Mouse (Mus musculus) heart, postnatal 0 days (tissue): ENCODE measurements around the gene Rpl37a. TPM values are rescaled to one million over a fixed set of nuclear protein-coding genes. Genes with fewer than 3 reads are reported as not detected.

Experiments used
- ATAC-seq: fragments of 200-750 bp; cut with Nextera tagmentation; 2 replicates; pipeline ENCODE4 v1.8.0; 2017; ENCODE audit warnings: low read depth, moderate number of reproducible peaks, moderate library complexity; ENCODE audit not compliant: insufficient read depth
- DNase-seq: peaks from one replicate; pipeline ENCODE4 v3.0.0-alpha.2; 2016; ENCODE audit warnings: low spot score
- H3K27ac ChIP-seq: fragments of 300-500 bp; sonication (generic); 2 replicates; pipeline ENCODE4 v1.5.1; 2014; ENCODE audit warnings: low read depth, mild to moderate bottlenecking
- H3K27me3 ChIP-seq: fragments of 300-500 bp; sonication (generic); 2 replicates; pipeline ENCODE4 v1.6.1; 2014; ENCODE audit warnings: low read length, mixed read lengths; ENCODE audit not compliant: control insufficient read depth, insufficient read depth
- H3K36me3 ChIP-seq: fragments of 300-500 bp; sonication (generic); replicated peaks from 2 replicates; pipeline ENCODE4 v1.6.1; 2014; ENCODE audit warnings: low read length, mixed read lengths; ENCODE audit not compliant: control insufficient read depth, insufficient read depth
- H3K4me1 ChIP-seq: fragments of 300-500 bp; sonication (generic); 2 replicates; pipeline ENCODE4 v1.6.1; 2014; ENCODE audit warnings: antibody characterized with exemption; ENCODE audit not compliant: control insufficient read depth, insufficient read depth
- H3K4me2 ChIP-seq: fragments of 300-500 bp; sonication (generic); 2 replicates; pipeline ENCODE4 v1.6.1; 2014; ENCODE audit warnings: low read depth, mild to moderate bottlenecking, low read length, moderate library complexity
- H3K4me3 ChIP-seq: fragments of 300-500 bp; sonication (generic); 2 replicates; pipeline ENCODE4 v1.5.1; 2014; ENCODE audit warnings: low read depth, low read length
- H3K9ac ChIP-seq: fragments of 300-500 bp; sonication (generic); replicated peaks from 2 replicates; pipeline ENCODE4 v1.6.1; 2014; ENCODE audit warnings: low read depth, low read length, mixed read lengths
- H3K9me3 ChIP-seq: fragments of 300-500 bp; sonication (generic); replicated peaks from 2 replicates; pipeline ENCODE4 v1.6.1; 2016; ENCODE audit warnings: low read length; ENCODE audit not compliant: control insufficient read depth
- CTCF ChIP-seq: IDR thresholded peaks from 2 replicates; pipeline ENCODE4 v1.5.1; 2016; ENCODE audit warnings: antibody characterized with exemption, control low read depth, low read depth
- EP300 ChIP-seq: IDR thresholded peaks from 2 replicates; pipeline ENCODE4 v1.6.1; 2016; ENCODE audit warnings: antibody characterized with exemption, low read depth
- WGBS: fragments of 180-500 bp; shearing (Covaris S2); extraction: QIAGEN DNeasy Blood & Tissue Kit; methylation state at CpG from one replicate; pipeline ENCODE4 v1.1.7; 2014; 5-methylcytosine and 5-hydroxymethylcytosine counted together
- polyA plus RNA-seq: library from polyadenylated mRNA; unstranded; fragments of >200 nt; fragmentation: Nextera tagmentation; extraction: Ambion mirVana; gene quantifications from 2 replicates; pipeline ENCODE4 v1.2.1, GENCODE M21; 2015
- total RNA-seq: library from RNA; depleted of rRNA; stranded (reverse); fragments of >200 nt; gene quantifications from 2 replicates; pipeline ENCODE4 v1.2.3, GENCODE M21; 2014; ENCODE audit warnings: low replicate concordance; rRNA removed

The Rpl37a gene
- total and polyA plus RNA-seq, 2 experiments from 2014 or later = 412 to 1,097 TPM

GRCm38 (mm10) chr1:72751371-72751781 is 40.3 kb downstream of the Rpl37a start:
- H3K4me1 ChIP-seq = 0 out of 2 replicates have a peak, but pooled peaks cover 5% of the 10 kb centered on the region
- no peak for TF ChIP-seq EP300
- TF ChIP-seq CTCF = no peak
- DNase-seq = no peak
- no peak for ATAC-seq
- no peak overlapping the region for H3K27ac ChIP-seq
- H3K9ac ChIP-seq = no peak overlapping the region
- no peaks in the 10 kb centered on the region for H3K36me3 ChIP-seq
- H3K4me2 ChIP-seq = no peak overlapping the region
- no peaks in the 10 kb centered on the region for H3K27me3 ChIP-seq
- no peak overlapping the region for H3K4me3 ChIP-seq
- no peaks in the 10 kb centered on the region for H3K9me3 ChIP-seq
- WGBS = 52% methylated on average over 7 of the region's 7 CpGs

DNA sequence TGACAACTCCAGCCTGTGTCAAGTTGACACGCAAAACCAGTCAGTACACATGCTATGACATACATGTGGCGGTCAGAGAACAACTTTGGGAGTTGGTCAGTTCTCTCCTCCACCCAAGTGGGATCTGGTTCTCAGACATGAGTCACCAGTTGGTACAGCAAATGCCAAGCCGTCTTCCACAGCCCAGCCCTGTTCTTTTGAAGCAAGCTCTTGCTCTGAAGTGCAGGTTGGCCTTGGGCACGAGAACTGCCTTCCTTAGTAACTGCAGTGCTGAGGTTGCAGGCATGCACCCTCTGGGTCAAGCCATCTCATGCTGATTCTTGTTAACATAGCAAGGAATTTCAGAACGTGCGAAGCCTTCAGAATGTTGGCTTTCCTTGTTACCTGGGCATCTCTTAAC is 42.1 kb downstream of the Rpl37a start:
- WGBS = 79% methylated on average over 6 of the region's 6 CpGs
- Histone ChIP-seq H3K36me3 (no peaks in the 10 kb centered on the region), H3K27ac (no peak overlapping the region), H3K4me1 (0 out of 2 replicates have a peak, but pooled peaks cover 5% of the 10 kb centered on the region), H3K4me2 (no peak overlapping the region), H3K9me3 (no peaks in the 10 kb centered on the region), H3K9ac (no peak overlapping the region), H3K27me3 (no peaks in the 10 kb centered on the region), H3K4me3 (no peak overlapping the region)
- TF ChIP-seq CTCF (no peak), EP300 (no peak)
- DNase-seq = no peak
- no peak for ATAC-seq

GRCm38 (mm10) chr1:72755227-72755626 is 44.1 kb downstream of the Rpl37a start:
- Histone ChIP-seq H3K4me3 (no peak overlapping the region), H3K4me1 (0 out of 2 replicates have a peak, but pooled peaks cover 5% of the 10 kb centered on the region), H3K9me3 (no peaks in the 10 kb centered on the region), H3K27me3 (no peaks in the 10 kb centered on the region), H3K36me3 (no peaks in the 10 kb centered on the region), H3K4me2 (no peak overlapping the region), H3K27ac (no peak overlapping the region), H3K9ac (no peak overlapping the region)
- DNase-seq (no peak), ATAC-seq (no peak)
- TF ChIP-seq EP300 (no peak), CTCF (no peak)
- 88% methylated on average over 8 of the region's 8 CpGs for WGBS

DNA sequence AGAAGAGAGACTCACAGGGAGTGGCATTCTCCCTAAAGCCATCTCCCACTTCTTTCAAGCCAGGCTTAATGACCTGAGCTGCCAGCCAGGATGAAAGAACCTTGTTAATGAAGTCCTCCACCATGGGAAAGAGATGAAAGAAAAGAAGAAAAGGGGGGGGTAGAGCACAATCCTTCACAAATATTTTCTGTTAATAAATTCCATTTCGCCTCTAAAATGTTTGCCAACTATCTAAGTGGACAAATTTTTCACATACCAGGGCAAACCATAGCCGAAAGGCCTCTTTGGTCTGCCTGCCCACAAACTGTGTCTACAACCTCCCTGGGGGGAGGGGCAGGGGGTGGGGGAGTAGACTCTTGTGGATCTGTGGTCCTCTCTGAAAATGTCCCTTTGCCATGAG is 44.7 kb downstream of the Rpl37a start:
- Histone ChIP-seq H3K4me3 (no peak overlapping the region), H3K27me3 (no peaks in the 10 kb centered on the region), H3K9ac (no peak overlapping the region), H3K4me2 (no peak overlapping the region), H3K36me3 (no peaks in the 10 kb centered on the region), H3K9me3 (no peaks in the 10 kb centered on the region), H3K27ac (no peak overlapping the region), H3K4me1 (0 out of 2 replicates have a peak, but pooled peaks cover 5% of the 10 kb centered on the region)
- 57% methylated on average over 2 of the region's 2 CpGs for WGBS
- no peak for DNase-seq
- TF ChIP-seq EP300 (no peak), CTCF (no peak)
- ATAC-seq = no peak

GRCm38 (mm10) chr1:72759758-72760157 is 48.7 kb downstream of the Rpl37a start:
- TF ChIP-seq EP300 (no peak), CTCF (no peak)
- DNase-seq (no peak), ATAC-seq (no peak)
- Histone ChIP-seq H3K27ac (no peak overlapping the region), H3K4me2 (no peak overlapping the region), H3K9ac (no peak overlapping the region), H3K4me3 (no peak overlapping the region), H3K9me3 (no peaks in the 10 kb centered on the region), H3K27me3 (no peaks in the 10 kb centered on the region), H3K36me3 (no peaks in the 10 kb centered on the region), H3K4me1 (no peaks in the 10 kb centered on the region)
- WGBS = 83% methylated on average over 6 of the region's 6 CpGs

Other genes with a start within 250 kb of the Rpl37a start
- gene March4, start 174.4 kb upstream of the Rpl37a start, total RNA-seq = not detected in 2 replicates
- gene March4, start 174.4 kb upstream of the Rpl37a start, polyA plus RNA-seq = 0.03 TPM in 1 of 2 replicates, not detected in the other
- gene Smarcal1, start 128.0 kb upstream of the Rpl37a start, total RNA-seq = 31.9 and 36.7 TPM in 2 replicates
- gene Smarcal1, start 128.0 kb upstream of the Rpl37a start, polyA plus RNA-seq = 9.8 and 11.0 TPM in 2 replicates
- gene Ankar, start 10.7 kb upstream of the Rpl37a start, total RNA-seq = not detected in 2 replicates
- gene Ankar, start 10.7 kb upstream of the Rpl37a start, polyA plus RNA-seq = not detected in 2 replicates
- 24.1 and 140 TPM in 2 replicates for gene Igfbp2, start 113.2 kb downstream of the Rpl37a start, total RNA-seq
- gene Igfbp2, start 113.2 kb downstream of the Rpl37a start, polyA plus RNA-seq = 10.2 and 12.7 TPM in 2 replicates
- 147 and 170 TPM in 2 replicates for gene Igfbp5, start 163.6 kb downstream of the Rpl37a start, total RNA-seq
- gene Igfbp5, start 163.6 kb downstream of the Rpl37a start, polyA plus RNA-seq = 50.8 and 55.4 TPM in 2 replicates